Mouse (Mus musculus): ENCODE results near the gene Ezr. TPM values are rescaled to one million over a fixed set of nuclear protein-coding genes. Genes with fewer than 3 reads are reported as not detected.
A peak's percentile ranks its signal among the peaks of the same experiment; 100 is the strongest.

Gene Ezr
- total RNA-seq, 2 experiments from 2014 or later = 45.8 to 130 TPM

GRCm38 (mm10) chr17:6745503-6745902, 37.1 kb downstream of the Ezr start:
- no peak for ATAC-seq (ENCODE audit: poor library complexity, severe bottlenecking)

- ATAC-seq (ENCODE audit: poor library complexity, severe bottlenecking) = no peak
Observed at GRCm38 (mm10) chr17:6744871-6745270, 37.7 kb downstream of the Ezr start.

GRCm38 (mm10) chr17:6744366-6744765, 38.2 kb downstream of the Ezr start:
- no peak for ATAC-seq (ENCODE audit: poor library complexity, severe bottlenecking)

- ATAC-seq (ENCODE audit: poor library complexity, severe bottlenecking) = peak; percentile 19
Observed at GRCm38 (mm10) chr17:6743787-6744239, 38.8 kb downstream of the Ezr start.

- no peak for ATAC-seq (ENCODE audit: poor library complexity, severe bottlenecking)
Observed at GRCm38 (mm10) chr17:6743039-6743575, 39.5 kb downstream of the Ezr start.

- peak; percentile 49 for ATAC-seq (ENCODE audit: poor library complexity, severe bottlenecking)
Observed at GRCm38 (mm10) chr17:6742083-6743038, 40.2 kb downstream of the Ezr start.

GRCm38 (mm10) chr17:6741271-6741670, 41.3 kb downstream of the Ezr start:
- ATAC-seq (ENCODE audit: poor library complexity, severe bottlenecking) = no peak

- no peak for ATAC-seq (ENCODE audit: poor library complexity, severe bottlenecking)
Observed at GRCm38 (mm10) chr17:6740331-6741170, 42.0 kb downstream of the Ezr start.

GRCm38 (mm10) chr17:6739756-6740155, 42.8 kb downstream of the Ezr start:
- ATAC-seq (ENCODE audit: poor library complexity, severe bottlenecking) = no peak

- ATAC-seq (ENCODE audit: poor library complexity, severe bottlenecking) = no peak
Observed at GRCm38 (mm10) chr17:6739266-6739665, 43.3 kb downstream of the Ezr start.

- ATAC-seq (ENCODE audit: poor library complexity, severe bottlenecking) = no peak
Observed at GRCm38 (mm10) chr17:6738836-6739235, 43.7 kb downstream of the Ezr start.

- ATAC-seq (ENCODE audit: poor library complexity, severe bottlenecking) = no peak
Observed at GRCm38 (mm10) chr17:6737273-6737997, 45.1 kb downstream of the Ezr start.

GRCm38 (mm10) chr17:6736306-6737272, 46.0 kb downstream of the Ezr start:
- no peak for ATAC-seq (ENCODE audit: poor library complexity, severe bottlenecking)

GRCm38 (mm10) chr17:6734746-6735441, 47.7 kb downstream of the Ezr start:
- ATAC-seq (ENCODE audit: poor library complexity, severe bottlenecking) = no peak

- ATAC-seq (ENCODE audit: poor library complexity, severe bottlenecking) = no peak
Observed at GRCm38 (mm10) chr17:6733322-6733875, 49.2 kb downstream of the Ezr start.

- ATAC-seq (ENCODE audit: poor library complexity, severe bottlenecking) = no peak
Observed at GRCm38 (mm10) chr17:6732665-6733064, 49.9 kb downstream of the Ezr start.

GRCm38 (mm10) chr17:6731634-6732033, 51.0 kb downstream of the Ezr start:
- ATAC-seq (ENCODE audit: poor library complexity, severe bottlenecking) = no peak

- ATAC-seq (ENCODE audit: poor library complexity, severe bottlenecking) = no peak
Observed at GRCm38 (mm10) chr17:6731132-6731531, 51.5 kb downstream of the Ezr start.
